Mouse (Mus musculus) erythroblast, embryonic 14.5 days (primary cell): ENCODE data around the gene Gm42878.

ENCODE experiments used
- GATA1 ChIP-seq: IDR thresholded peaks from 2 replicates; pipeline ENCODE4 v1.6.1; 2012; ENCODE audit warnings: low read length, inconsistent platforms, mixed read lengths
- TAL1 ChIP-seq: IDR thresholded peaks from 3 replicates; pipeline ENCODE4 v1.6.1; 2012; ENCODE audit warnings: low read length, inconsistent platforms, mixed read lengths

GRCm38 (mm10) chr5:121562436-121562835 lies 17.2 kb upstream of the Gm42878 start:
- TF ChIP-seq TAL1: no peak
- no peak for TF ChIP-seq GATA1
